Mouse (Mus musculus) hindbrain, embryonic 12.5 days (tissue): ENCODE data around the gene Zbtb18. TPM values are rescaled to one million over a fixed set of nuclear protein-coding genes. Genes with fewer than 3 reads are reported as not detected.

Experiments
- ATAC-seq: fragments of 200-750 bp; cut with Nextera tagmentation; 2 replicates; pipeline ENCODE4 v1.8.0; 2017; ENCODE audit warnings: moderate TSS enrichment; ENCODE audit not compliant: low FRiP score
- H3K27ac ChIP-seq: fragments of 300-500 bp; sonication (generic); 2 replicates; pipeline ENCODE4 v1.5.1; 2016; ENCODE audit warnings: mild to moderate bottlenecking
- H3K27me3 ChIP-seq: fragments of 300-500 bp; sonication (generic); 2 replicates; pipeline ENCODE4 v1.6.1; 2016; ENCODE audit warnings: mild to moderate bottlenecking
- H3K36me3 ChIP-seq: fragments of 300-500 bp; sonication (generic); 2 replicates; pipeline ENCODE4 v1.6.1; 2016; ENCODE audit warnings: mild to moderate bottlenecking
- H3K4me1 ChIP-seq: fragments of 300-500 bp; sonication (generic); 2 replicates; pipeline ENCODE4 v1.6.1; 2016
- H3K4me2 ChIP-seq: fragments of 300-500 bp; sonication (generic); replicated peaks from 2 replicates; pipeline ENCODE4 v1.6.1; 2016; ENCODE audit warnings: mild to moderate bottlenecking
- H3K4me3 ChIP-seq: fragments of 300-500 bp; sonication (generic); 2 replicates; pipeline ENCODE4 v1.5.1; 2016; ENCODE audit warnings: mild to moderate bottlenecking
- H3K9ac ChIP-seq: fragments of 300-500 bp; sonication (generic); 2 replicates; pipeline ENCODE4 v1.6.1; 2016; ENCODE audit warnings: mild to moderate bottlenecking, moderate library complexity
- H3K9me3 ChIP-seq: fragments of 300-500 bp; sonication (generic); replicated peaks from 2 replicates; pipeline ENCODE4 v1.6.1; 2016; ENCODE audit warnings: mild to moderate bottlenecking
- WGBS: fragments of 180-500 bp; shearing (Covaris S2); methylation state at CpG from one replicate; pipeline ENCODE4 v1.1.7; 2016; 5-methylcytosine and 5-hydroxymethylcytosine counted together
- polyA plus RNA-seq: library from polyadenylated mRNA; unstranded; fragments of >200 nt; fragmentation: Nextera tagmentation; extraction: Ambion mirVana; gene quantifications from 2 replicates; pipeline ENCODE4 v1.2.1, GENCODE M21; 2016

Gene Zbtb18
- polyA plus RNA-seq, 1 experiment from 2014 or later, result 10.0 TPM

DNA sequence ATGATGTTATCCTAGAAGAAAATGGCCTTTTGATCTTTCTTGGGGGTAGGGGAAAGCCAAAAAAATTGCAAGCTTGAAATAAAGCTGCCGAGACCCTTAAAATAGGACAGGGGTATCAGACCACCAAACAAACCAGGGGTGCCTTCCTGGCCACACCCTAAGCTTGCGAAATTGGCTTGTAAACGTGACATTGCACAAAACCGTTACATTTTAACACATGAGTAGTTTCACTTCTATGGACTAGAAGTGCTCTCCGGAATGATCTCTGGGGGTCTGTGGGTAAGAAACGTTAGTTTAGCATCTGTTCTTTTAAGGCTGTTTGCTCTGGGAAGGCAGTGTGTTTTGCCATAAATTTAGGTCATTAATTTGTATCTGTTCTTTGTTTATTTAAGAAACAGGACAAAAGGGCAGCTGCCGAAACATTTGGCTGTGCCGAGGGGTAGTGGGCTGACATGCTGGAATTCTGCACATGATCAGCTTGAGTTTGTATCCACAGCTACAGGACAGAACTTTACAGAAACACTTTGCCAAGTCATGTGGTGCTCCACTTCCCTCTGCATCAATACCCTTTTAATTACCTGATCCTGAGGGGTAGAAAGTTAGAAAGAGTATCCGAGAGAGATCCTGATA lies 52.9 kb downstream of the Zbtb18 start:
- H3K36me3 ChIP-seq, result no peaks in the 10 kb centered on the region
- no peaks in the 10 kb centered on the region for H3K9me3 ChIP-seq
- no peak overlapping the region for H3K27ac ChIP-seq
- 60% methylated on average over 9 of the region's 9 CpGs for WGBS
- no peak overlapping the region for H3K4me3 ChIP-seq
- no peak overlapping the region for H3K4me2 ChIP-seq
- no peak for ATAC-seq
- peaks cover 5% of the 10 kb centered on the region for H3K4me1 ChIP-seq
- no peaks in the 10 kb centered on the region for H3K27me3 ChIP-seq
- no peak overlapping the region for H3K9ac ChIP-seq

Other genes with a start within 250 kb of the Zbtb18 start
- gene Akt3, start 184.1 kb upstream of the Zbtb18 start, polyA plus RNA-seq, result 28.8 and 29.1 TPM in 2 replicates